Mouse (Mus musculus) left cerebral cortex, postnatal 36 days (tissue): ENCODE data around the gene Slc4a10. TPM values are rescaled to one million over a fixed set of nuclear protein-coding genes. Genes with fewer than 3 reads are reported as not detected.
"Not testable (repeated sequence)": the region's sequence is repeated elsewhere in the genome, so short reads cannot be mapped to it uniquely, and the experiment has no call there.

ENCODE experiments used
- DNase-seq, 2 experiments: peaks; one replicate each; pipeline ENCODE4 v3.0.0; 2021 to 2022; ENCODE audit warnings: low spot score in 2 of 2, mixed read lengths in 1 of 2
- intact Hi-C: fragments of 180-260 bp; cut with DNase I; formaldehyde crosslinking; loops from one replicate; pipeline ENCODE4 v1.15.1; 2025
- total RNA-seq, 2 experiments: library from RNA; stranded (reverse); gene quantifications; 2 replicates each; pipeline ENCODE4 v1.2.3; 2021

Slc4a10 gene
- 100 to 1,000 TPM; 200 to 220 TPM for total RNA-seq

- DNase-seq: peak; percentile 70 to 76
- intact Hi-C loops: loop anchor here (5.0 kb wide), 1 partner anchor 241 kb away; no protein-coding TSS in a partner anchor
Measured at GRCm38 (mm10) chr2:62046421-62046845, at the start of gene Slc4a10. Gene Slc4a10 (plus strand): TSS chr2:62046462.

- intact Hi-C loops, DNase-seq: not testable (repeated sequence)
Measured at GRCm38 (mm10) chr2:62001251-62001650, 45.0 kb upstream of the Slc4a10 start.

GRCm38 (mm10) chr2:62018209-62018608 lies 28.1 kb upstream of the Slc4a10 start:
- no peak for DNase-seq
- intact Hi-C loops: no loop called here

GRCm38 (mm10) chr2:62046861-62047503 lies 720 bp downstream of the Slc4a10 start:
- DNase-seq: no peak
- intact Hi-C loops: loop anchor here (5.0 kb wide), 1 partner anchor 240 kb away; no protein-coding TSS in a partner anchor

GRCm38 (mm10) chr2:62047504-62048005 lies 1.3 kb downstream of the Slc4a10 start:
- DNase-seq: peak; percentile 81 to 83
- intact Hi-C loops: loop anchor here (5.0 kb wide), 1 partner anchor 240 kb away; no protein-coding TSS in a partner anchor

GRCm38 (mm10) chr2:62048116-62048515 lies 1.9 kb downstream of the Slc4a10 start:
- no peak for DNase-seq

GRCm38 (mm10) chr2:62076512-62076911 lies 30.2 kb downstream of the Slc4a10 start:
- intact Hi-C loops: no loop called here
- no peak for DNase-seq

More at GRCm38 (mm10) chr2:62048116-62048515, 1.9 kb downstream of the Slc4a10 start:
- intact Hi-C loops: loop anchor here (5.0 kb wide), 1 partner anchor 239 kb away; no protein-coding TSS in a partner anchor

GRCm38 (mm10) chr2:62087566-62087965 lies 41.3 kb downstream of the Slc4a10 start:
- intact Hi-C loops: no loop called here

GRCm38 (mm10) chr2:62088715-62089114 lies 42.5 kb downstream of the Slc4a10 start:
- no peak for DNase-seq
- intact Hi-C loops: no loop called here

More at GRCm38 (mm10) chr2:62087566-62087965, 41.3 kb downstream of the Slc4a10 start:
- DNase-seq: no peak

GRCm38 (mm10) chr2:62089208-62089607 lies 42.9 kb downstream of the Slc4a10 start:
- no peak for DNase-seq
- intact Hi-C loops: no loop called here

GRCm38 (mm10) chr2:62100526-62100925 lies 54.3 kb downstream of the Slc4a10 start:
- intact Hi-C loops: no loop called here

GRCm38 (mm10) chr2:62115346-62115745 lies 69.1 kb downstream of the Slc4a10 start:
- DNase-seq: peak; percentile 22 to 27
- intact Hi-C loops: no loop called here

More at GRCm38 (mm10) chr2:62100526-62100925, 54.3 kb downstream of the Slc4a10 start:
- DNase-seq: no peak

GRCm38 (mm10) chr2:62129975-62130374 lies 83.7 kb downstream of the Slc4a10 start:
- no peak for DNase-seq
- intact Hi-C loops: no loop called here

GRCm38 (mm10) chr2:62134911-62135310 lies 88.6 kb downstream of the Slc4a10 start:
- intact Hi-C loops: no loop called here
- DNase-seq: no peak

GRCm38 (mm10) chr2:62147636-62148035 lies 101.4 kb downstream of the Slc4a10 start:
- DNase-seq: no peak

GRCm38 (mm10) chr2:62149421-62149820 lies 103.2 kb downstream of the Slc4a10 start:
- DNase-seq: no peak
- intact Hi-C loops: no loop called here

More at GRCm38 (mm10) chr2:62147636-62148035, 101.4 kb downstream of the Slc4a10 start:
- intact Hi-C loops: no loop called here

- DNase-seq: no peak
- intact Hi-C loops: no loop called here
Measured at GRCm38 (mm10) chr2:62150830-62151229, 104.6 kb downstream of the Slc4a10 start.

- no peak for DNase-seq
- intact Hi-C loops: no loop called here
Measured at GRCm38 (mm10) chr2:62210109-62210508, 163.8 kb downstream of the Slc4a10 start.

- intact Hi-C loops: no loop called here
- DNase-seq: no peak
Measured at GRCm38 (mm10) chr2:62211106-62211505, 164.8 kb downstream of the Slc4a10 start.

GRCm38 (mm10) chr2:62227563-62227962 lies 181.3 kb downstream of the Slc4a10 start:
- intact Hi-C loops: no loop called here
- DNase-seq: no peak

GRCm38 (mm10) chr2:62231271-62231670 lies 185.0 kb downstream of the Slc4a10 start:
- DNase-seq: no peak
- intact Hi-C loops: no loop called here
